Mouse (Mus musculus): Measurements from ENCODE around the gene Rps15a.

DNA sequence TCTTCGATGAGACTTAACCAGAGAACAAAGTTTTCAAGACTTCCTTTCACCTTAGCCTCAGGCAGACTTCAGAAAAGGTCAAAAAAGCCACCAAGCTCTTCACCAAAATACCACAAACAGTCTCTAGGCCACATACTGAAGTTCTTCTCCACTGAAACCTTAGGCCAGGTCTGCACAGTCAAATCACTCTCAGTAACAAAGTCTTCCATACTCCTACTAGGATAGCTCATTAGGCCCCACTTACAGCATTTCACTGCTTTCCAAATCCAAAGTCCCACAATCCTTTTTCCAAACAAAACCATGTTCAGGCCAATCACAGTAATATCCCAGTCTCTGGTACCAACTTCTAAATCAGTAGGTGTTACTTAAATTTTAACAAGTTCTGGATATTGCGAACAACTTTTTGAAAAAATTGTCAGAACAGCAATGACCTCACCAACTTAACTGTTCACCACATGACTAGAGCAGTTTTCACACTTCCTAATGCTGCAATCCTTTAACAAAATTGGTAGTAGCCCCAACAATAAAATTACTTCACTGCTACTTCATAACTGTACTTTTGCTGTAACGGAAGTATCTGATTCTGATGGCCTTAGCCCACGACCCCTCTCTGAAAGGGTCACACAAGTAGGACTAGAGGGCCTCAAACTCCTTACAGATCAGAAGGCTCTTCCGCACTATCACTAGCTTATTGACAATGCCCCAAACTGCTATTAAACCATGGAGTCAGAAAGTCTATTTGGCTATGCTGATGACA lies 2.3 kb downstream of the Rps15a start:
- TF ChIP-seq GATA1 (IDR thresholded peaks at IDR 0.05; ENCODE audit: low read length) (no peak), TAL1 (IDR thresholded peaks at IDR 0.05; ENCODE audit: low read length) (no peak)

Data from erythroblast, embryonic 14.5 days (primary cell).